Mouse (Mus musculus) megakaryocyte-erythroid progenitor cell, adult 5-6 weeks (primary cell): Measurements from ENCODE around the gene Gnptg. TPM values are rescaled to one million over a fixed set of nuclear protein-coding genes. Genes with fewer than 3 reads are reported as not detected.
"Not testable (repeated sequence)": the region's sequence is repeated elsewhere in the genome, so short reads cannot be mapped to it uniquely, and the experiment has no call there.

Experiments used
- ATAC-seq: replicated peaks from 2 replicates; pipeline ENCODE4 v1.8.0; 2016; ENCODE audit warnings: mild to moderate bottlenecking, inconsistent platforms; ENCODE audit not compliant: severe bottlenecking, poor library complexity, low FRiP score, low TSS enrichment
- total RNA-seq, 2 experiments: library from RNA; stranded (forward) in 1 of 2; stranded (reverse) in 1 of 2; fragments of 200-1000, 215-1000 nt in 1 of 2; fragments of >200 nt in 1 of 2; fragmentation: Nextera tagmentation in 1 of 2; gene quantifications; 2 replicates each; pipeline ENCODE4 v1.2.3; 2014 to 2017

Gnptg gene
- total RNA-seq, 2 experiments from 2014 or later, result 12.9 to 14.2 TPM

DNA sequence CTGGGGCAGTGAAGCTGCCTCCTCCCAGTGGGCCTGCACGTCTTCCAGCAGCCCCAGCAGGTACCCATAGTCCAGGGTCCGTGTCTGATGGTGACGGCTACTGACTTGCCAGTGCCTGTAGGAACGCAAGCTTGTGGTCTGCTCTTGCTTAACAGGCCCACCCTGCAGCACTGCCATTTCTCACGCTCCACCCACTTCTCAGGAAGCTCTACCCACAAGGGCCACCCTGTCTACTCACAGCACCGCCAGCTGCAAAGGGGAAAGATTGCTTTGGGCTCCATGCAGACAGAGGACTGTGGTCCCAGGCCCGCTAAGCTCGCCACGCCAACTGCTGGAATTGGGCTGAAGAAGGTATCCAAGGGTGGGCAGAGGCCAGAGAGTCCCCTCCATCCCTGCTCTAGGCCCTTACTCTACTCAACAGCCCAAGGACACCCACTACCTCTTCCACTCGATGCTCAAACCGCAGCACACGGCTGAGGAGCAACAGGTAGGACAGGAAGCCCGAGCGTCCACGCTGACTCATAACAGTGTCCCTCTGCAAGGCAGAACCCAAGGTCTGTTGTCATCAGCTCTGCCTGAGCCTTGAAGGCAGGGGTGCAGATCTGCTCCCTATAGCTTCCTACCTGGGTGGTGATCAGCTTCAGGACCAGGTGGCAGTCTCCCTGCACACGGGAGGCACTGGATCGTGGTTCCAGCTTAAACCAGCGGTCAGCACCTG lies 8.3 kb upstream of the Gnptg start:
- ATAC-seq, result no peak

DNA sequence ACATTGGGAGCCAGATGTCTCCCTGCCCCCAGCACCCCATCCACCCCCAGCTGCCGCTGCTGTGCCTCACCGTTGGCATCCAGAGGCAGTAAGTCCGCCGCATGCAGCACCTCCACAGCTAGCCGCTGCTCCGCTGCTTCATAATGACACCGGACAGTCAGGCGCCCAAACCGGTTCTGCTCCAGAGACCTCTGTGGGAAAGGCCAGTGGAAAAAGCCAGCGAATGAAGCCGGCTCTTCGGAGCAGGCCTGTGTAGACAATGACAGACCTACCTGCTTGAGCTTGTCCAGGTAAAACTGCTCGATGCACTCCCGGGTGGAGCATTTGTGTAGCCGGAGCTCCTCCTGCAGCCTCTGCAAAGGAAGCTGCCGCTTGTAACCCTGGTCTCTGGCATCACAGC lies 4.3 kb upstream of the Gnptg start:
- no peak for ATAC-seq

DNA sequence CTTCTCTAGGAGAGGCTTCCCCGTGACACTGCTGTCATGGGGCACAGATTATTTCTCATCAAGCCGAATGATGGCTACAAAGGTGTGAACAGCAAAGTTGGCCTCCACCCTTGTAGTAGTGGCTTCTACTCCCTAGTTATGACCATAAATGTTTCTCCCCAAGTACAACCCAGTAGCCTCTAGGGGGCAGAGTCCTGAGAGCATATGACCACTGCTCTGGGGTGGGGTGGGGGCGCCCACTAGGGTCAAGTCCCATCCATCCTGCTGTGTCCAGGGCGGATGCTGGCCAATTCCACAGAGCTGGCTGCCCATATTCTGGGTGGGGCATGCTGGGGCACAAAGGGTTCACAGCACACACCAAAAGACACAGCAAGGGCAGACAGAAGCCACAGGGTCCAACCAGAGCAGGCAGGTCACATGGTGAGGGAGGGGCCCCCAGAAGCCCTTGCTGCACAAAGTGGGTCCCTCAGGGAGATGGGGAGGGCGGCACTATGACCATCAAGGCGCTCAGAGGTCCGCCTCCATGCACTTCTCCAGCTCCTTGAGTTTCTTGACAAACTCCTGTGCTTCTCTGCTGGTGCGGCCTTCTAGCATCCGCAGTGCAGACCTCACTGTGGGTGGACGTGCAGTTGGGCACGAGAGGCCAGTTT lies 3.3 kb upstream of the Gnptg start:
- ATAC-seq, result no peak

DNA sequence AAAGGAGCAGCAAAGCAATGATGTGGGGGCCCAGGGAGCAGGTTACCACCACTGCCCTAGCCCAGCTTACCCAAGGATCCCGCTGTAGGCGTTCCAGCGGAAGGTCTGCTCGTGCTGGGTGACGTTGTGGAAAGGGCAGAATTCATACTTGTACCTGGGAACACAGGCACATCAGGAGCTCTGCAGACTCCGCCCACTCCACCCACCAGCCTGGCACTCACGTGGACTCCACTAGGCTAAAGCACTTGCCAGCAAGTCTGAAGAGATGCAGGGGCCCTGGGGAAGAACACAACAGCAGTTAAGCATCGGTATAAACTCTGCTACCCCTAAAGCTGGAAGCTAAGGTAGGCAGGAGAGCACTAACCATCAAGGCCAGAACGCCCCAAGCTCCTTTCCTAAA lies 4.3 kb downstream of the Gnptg start:
- ATAC-seq, result no peak

DNA sequence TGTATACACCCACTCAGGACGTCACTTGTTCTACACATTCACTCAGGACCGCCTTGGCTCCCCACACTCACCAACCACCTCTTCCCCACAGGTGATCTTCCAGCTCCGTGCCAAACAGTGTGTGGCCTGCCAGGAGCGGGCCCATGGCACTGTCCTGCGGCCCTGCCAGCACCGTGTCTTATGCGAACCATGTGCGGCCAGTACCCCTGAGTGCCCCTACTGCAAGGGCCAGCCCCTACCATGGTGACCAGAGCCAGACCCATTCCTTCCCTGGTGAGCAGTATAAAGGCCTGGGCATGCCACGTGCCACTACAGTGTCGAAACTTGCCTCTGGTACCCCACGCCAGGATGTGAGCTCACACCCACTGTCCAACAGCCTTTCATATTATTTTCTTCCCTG lies 8.3 kb downstream of the Gnptg start:
- ATAC-seq, result not testable (repeated sequence)

DNA sequence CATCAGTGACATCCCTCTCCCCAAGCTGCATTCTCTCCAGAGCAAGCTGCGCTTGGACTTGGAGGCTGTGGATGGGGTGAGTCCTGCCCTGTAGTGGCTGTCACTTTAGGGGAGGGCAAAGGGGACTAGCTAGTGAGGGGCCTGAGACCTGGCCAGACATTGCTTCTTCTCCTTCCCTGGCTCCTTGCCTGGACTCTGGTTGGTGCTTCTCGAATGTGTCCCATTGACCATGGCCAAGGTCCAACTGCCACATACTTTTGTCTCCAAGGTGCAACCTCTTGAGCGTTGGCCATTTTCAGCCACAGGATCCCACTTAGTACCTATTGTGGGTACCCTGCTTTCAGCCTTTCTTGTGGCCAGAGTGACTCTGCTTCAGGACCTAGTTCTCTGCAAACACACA lies 9.2 kb downstream of the Gnptg start:
- ATAC-seq, result no peak

DNA sequence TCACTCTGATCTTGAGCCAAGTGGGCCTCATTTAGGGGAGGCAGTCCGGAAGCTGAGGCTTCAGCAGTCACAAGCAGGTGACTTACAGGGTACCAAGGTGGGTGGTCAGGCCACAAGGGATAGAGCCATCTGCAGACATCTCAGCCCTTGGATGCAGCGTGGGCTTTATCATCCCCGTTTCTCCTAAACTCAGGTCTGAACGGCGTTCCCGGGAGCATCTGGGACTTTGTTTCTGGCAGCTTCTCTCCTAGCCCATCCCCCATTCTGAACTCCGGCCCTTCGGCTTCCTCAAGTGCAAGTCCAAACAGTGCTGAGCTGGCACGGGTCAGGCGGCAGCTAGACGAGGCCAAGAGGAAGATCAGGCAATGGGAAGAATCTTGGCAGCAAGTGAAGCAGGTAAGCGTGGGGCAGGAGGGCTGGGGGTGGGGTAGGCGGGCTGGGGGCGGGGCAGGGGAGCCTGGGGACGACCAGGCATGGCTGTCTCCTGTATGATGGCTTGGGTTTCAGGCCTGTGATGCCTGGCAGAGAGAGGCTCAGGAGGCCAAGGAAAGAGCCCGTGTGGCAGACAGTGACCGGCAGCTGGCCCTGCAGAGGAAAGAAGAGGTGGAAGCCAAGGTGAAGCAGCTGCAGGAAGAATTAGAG lies 9.8 kb downstream of the Gnptg start:
- not testable (repeated sequence) for ATAC-seq

DNA sequence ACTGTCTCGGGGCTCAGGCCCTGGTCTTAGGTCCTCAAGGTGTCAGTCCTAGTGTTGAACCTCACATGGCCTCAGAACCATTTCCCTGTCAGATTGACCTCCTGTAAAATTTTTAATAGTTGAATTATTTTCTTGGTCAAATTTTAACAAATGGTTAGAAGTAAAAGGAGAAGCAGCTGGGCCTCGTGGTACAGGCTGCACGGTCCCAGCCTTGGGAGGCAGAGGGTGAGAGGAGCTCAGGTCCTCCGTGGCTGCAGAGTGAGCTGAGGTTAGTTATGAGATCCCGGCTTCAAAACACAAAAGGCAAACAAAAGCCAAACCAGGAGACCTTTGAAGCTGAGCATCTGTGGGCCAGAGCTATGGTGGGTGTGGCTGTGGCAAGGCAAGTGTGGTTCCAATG lies 11.9 kb downstream of the Gnptg start:
- no peak for ATAC-seq

DNA sequence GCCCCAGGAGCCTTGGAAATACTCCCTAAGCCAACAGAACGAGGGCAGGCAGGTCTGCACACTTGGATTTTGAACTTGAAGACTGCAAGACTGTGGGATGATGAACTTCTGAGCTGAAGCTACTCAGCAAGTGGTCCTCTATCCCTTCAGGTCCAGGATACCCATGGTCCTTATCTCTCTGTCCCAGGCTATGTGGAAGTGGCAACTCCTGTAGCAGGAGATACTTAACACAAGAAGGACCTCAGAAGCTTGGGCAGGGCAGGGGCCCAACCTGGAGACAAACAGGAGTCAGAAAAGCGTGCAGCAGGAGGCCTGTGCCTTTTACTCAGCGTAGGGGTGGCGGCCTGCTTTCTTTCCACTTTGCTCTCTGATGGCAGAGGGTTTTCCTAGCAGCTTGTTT lies 14.3 kb downstream of the Gnptg start:
- ATAC-seq, result peak; percentile 28

DNA sequence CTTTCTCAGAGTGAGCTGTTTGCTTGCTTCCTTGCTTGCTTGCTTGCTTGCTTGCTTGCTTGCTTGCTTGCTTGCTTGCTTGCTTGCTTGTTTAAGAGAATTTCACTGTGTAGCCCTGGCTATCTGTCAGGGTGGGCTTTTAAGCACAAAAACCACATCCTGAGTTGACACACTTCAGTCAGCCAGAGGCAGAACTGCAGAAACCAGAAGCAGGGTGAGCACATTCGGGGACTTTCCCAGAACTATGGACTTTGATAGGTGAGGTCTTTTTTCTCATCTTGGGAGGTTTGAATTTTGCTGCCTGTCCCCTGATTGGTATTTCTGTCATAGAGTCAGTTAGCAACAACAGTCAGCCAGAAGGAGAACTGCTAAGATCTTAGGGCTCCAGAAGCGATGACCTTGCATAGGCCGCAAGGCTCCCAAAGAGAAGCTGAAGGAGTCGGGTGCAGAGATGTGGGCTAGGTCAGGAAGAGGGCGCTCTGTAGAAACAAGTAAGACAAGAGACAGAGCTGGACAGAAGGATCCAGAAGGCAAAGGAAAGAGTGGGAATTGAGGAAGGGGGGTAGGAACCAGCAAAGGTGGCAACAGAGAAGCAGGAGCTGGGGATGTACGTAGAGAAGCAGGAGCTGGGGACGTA lies 15.2 kb downstream of the Gnptg start:
- ATAC-seq, result no peak

DNA sequence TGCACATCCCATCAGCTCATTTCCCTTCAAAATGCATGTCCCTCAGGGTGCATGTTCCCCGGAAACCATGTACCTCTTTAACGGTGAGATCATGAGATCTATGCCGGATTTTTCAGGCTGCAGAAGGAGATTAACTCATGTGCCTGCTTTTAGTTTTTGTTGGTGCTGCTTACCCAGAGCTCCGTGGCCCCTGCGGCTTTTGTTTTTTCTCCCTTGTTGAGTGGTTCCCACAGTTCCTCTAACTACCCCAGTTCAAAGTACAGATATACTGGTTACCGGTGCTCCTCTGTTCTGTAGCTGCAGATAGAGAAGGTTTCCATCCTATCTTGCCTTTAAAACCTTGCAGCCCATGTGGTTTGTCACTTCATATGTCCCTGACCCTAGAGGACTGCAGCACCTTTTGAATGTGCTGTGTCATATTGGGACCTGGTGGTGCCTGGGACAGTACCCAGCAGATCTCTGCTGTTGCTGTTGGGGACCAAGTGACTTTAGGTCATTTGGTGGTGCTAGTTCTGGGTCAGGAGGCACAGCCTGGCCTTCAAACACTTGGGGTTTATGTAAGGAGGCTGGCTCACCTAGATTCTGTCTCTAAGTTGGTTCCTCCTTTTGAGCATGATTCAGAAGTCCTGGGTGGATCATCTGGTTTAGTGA lies 16.8 kb downstream of the Gnptg start:
- ATAC-seq, result peak; percentile 56

DNA sequence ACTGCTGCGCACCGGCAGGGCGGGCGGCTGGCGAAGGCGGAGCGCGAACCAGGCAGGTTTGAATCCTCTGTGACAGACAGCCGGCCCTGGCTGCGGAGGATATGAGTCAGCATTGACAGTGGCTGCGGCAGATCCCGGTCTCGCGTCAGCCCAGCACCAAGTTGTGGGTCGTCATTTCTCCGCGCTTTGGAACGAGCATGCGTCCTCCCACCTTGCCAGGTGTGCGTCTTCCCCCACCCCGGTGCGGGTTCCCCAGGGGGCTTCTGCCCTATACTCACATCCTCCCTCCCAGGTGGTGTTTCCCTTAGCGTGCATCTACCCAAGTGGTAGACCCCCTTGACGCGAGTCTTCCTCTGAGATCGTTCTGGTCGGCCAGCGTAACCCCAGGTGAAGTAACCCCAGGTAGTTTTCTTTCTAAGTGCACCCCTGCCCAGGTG lies 17.4 kb downstream of the Gnptg start:
- peak; percentile 66 for ATAC-seq

DNA sequence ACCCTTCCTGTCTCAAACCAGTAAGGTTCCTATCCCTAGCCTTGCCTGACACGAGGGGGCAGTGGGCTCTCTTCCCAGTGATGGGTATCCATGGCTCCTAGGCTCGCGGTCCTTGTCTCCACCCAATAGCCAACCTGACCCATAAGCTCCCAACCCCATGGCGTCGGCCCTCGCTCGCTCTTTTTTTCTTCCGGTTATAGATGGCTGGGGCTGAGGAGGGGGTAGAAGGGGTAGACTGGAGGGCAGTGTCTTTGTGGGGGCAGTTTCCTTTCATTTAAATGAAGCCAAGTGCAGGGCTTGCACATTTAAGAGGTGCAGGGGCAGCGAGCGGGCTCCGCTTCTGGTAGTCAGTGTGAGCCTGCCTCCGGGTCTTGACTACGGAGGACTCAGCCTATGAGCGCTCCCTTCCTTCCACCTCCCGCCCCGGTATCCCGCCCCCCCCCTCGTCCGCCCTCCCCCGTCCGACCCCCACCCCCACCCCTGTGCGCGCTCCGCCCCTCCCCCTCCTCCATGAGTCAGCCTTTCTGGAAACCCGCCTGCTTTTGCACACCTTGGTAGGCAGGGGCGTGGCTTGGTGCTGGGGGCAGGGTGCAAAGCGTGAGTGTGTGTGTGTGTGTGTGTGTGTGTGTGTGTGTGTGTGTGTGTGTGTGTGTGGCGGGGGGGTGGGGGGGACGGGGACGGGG lies 18.0 kb downstream of the Gnptg start:
- peak; percentile 26 for ATAC-seq

DNA sequence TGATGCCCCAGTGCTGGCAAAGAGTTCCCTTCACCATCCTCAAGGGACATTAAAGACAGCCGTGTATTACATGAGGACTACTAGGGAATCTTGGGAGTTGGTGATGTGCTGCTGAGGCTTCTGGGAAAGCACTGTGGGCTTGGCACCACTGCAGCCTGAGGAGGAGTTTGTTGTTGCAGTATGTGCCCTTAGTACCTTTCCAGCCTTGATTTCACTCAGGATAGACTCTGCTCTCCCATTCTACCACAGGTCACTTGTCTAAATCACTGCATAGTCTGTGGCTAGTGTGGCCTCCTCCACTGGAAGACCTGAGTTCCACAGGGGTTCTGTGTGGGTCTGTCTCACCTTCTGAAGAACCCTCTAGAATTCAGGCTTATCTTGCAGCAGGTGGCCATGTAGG lies 19.2 kb downstream of the Gnptg start:
- ATAC-seq, result no peak

DNA sequence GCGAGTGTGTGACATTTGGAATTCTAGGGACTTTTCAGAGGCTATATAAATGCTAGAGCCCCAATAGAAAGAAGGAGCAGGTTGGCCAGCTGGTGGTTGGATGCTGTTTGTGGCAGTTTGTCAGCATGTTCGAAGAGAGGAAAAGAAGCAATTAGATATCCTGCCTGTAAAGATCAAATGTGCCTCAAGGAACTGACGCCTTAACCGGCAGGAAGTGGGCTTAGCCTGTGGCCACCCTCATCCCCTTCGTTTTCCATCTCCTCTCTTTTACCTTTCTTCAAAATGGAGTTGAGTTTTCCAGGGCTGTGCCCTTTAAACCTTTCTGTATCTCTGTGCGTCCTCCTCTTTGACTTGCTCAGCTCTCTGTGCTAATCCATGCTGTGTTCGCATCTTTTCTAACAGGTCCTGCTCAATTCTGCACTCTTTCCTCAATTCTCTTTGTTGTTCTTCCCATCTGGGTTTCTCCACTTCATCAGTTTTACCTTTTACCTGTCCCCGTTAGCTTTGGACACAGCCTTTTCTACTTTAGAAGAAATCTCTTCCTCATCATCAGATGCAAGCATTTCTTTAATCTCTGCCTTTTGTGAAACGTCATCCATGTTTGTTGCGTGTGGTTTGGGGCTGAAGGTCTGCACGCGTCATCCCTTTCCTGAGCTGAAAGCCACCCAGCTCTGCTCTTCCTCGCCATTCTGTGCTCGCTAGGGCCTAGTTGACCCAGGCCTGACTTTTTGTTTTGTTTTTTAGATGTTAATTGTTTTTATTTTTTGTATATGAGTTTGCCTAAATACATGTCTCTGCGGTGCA lies 20.2 kb downstream of the Gnptg start:
- no peak for ATAC-seq

DNA sequence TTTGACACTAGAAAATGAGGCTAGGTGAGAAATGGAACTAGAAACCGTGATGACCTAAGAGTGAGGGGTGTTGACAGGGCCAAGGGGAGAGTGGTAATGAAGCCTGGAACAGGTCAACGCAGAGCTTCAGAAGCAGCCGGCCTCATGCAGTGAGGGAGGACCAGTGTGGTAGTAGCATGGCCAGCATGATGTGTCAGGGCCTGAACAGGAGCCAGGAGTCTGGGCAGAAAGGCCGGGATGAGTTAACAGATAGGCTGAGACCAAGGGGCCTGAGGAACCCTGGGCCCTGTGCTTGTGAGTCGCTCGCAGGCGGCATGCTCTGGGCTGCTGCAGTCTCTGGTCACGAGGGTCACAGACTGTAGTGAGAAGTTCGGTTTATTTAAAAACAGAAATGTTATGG lies 21.0 kb downstream of the Gnptg start:
- ATAC-seq, result no peak

DNA sequence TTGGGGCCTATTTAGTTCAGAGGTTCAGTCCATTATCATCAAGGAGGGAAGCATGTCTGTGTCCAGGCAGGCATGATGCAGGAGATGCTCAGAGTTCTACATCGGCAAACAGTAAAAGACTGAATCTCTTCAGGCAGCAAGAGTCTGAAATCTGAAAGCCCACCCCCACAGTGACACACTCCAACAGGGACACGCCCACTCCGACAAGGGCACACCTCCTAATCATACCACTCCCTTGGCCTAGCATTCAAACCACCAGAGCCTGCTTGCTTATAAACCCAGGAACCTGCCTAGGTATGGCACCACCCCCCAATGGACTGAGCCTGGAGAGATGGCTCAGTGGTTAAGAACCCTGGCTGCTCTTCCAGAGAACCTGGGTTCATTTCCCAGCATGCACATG lies 24.5 kb downstream of the Gnptg start:
- ATAC-seq, result no peak

DNA sequence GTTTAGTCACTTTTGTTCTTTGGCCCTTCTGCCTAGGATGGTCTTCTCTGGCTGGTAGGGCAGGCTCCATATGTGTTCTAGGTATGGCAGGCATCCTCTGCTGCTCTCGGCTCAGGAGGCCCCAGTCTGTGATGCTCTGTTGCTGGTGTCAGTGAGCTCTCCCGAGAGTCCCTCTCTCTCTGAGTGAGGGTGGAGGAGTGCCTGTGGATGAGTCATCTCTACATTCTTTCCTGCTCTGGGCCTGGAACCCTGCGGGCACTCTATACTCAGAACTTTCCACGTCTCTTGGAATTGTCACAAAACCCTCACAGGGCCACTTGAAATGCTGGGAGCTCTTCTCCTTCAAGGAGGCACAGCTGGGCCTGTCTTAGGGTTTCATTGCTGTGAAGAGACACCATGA lies 28.2 kb downstream of the Gnptg start:
- ATAC-seq, result no peak
